Mouse (Mus musculus) embryonic facial prominence, embryonic 14.5 days (tissue): ENCODE measurements around the gene Gm28053. TPM values are rescaled to one million over a fixed set of nuclear protein-coding genes. Genes with fewer than 3 reads are reported as not detected.

ENCODE experiments used
- ATAC-seq: fragments of 200-750 bp; cut with Nextera tagmentation; 2 replicates; pipeline ENCODE4 v1.8.0; 2017; ENCODE audit warnings: low read depth, moderate number of reproducible peaks, moderate TSS enrichment
- DNase-seq: peaks from one replicate; pipeline ENCODE4 v3.0.0-alpha.2; 2015; ENCODE audit warnings: low spot score
- H3K27ac ChIP-seq: fragments of 300-500 bp; sonication (generic); replicated peaks from 2 replicates; pipeline ENCODE4 v1.5.1; 2014; ENCODE audit warnings: low read depth, mild to moderate bottlenecking, low read length, moderate library complexity
- H3K27me3 ChIP-seq: fragments of 300-500 bp; sonication (generic); replicated peaks from 2 replicates; pipeline ENCODE4 v1.6.1; 2014; ENCODE audit warnings: low read length; ENCODE audit not compliant: control insufficient read depth, insufficient read depth
- H3K36me3 ChIP-seq: fragments of 300-500 bp; sonication (generic); 2 replicates; pipeline ENCODE4 v1.6.1; 2014; ENCODE audit warnings: low read length, mixed read lengths; ENCODE audit not compliant: control insufficient read depth, insufficient read depth
- H3K4me1 ChIP-seq: fragments of 300-500 bp; sonication (generic); 2 replicates; pipeline ENCODE4 v1.6.1; 2014; ENCODE audit warnings: antibody characterized with exemption, low read length; ENCODE audit not compliant: control insufficient read depth, insufficient read depth
- H3K4me2 ChIP-seq: fragments of 300-500 bp; sonication (generic); 2 replicates; pipeline ENCODE4 v1.6.1; 2014; ENCODE audit warnings: low read depth, mild to moderate bottlenecking, low read length, moderate library complexity, mixed read lengths
- H3K4me3 ChIP-seq: fragments of 300-500 bp; sonication (generic); 2 replicates; pipeline ENCODE4 v1.5.1; 2014; ENCODE audit warnings: low read depth, mild to moderate bottlenecking, low read length
- H3K9ac ChIP-seq: fragments of 300-500 bp; sonication (generic); 2 replicates; pipeline ENCODE4 v1.6.1; 2014; ENCODE audit warnings: low read depth, mild to moderate bottlenecking, low read length, moderate library complexity, mixed read lengths
- H3K9me3 ChIP-seq: fragments of 300-500 bp; sonication (generic); 2 replicates; pipeline ENCODE4 v1.6.1; 2016; ENCODE audit warnings: low read length; ENCODE audit not compliant: control insufficient read depth
- WGBS: fragments of 180-500 bp; shearing (Covaris S2); extraction: QIAGEN DNeasy Blood & Tissue Kit; methylation state at CpG from one replicate; pipeline ENCODE4 v1.1.7; 2014; 5-methylcytosine and 5-hydroxymethylcytosine counted together
- polyA plus RNA-seq: library from polyadenylated mRNA; unstranded; fragments of >200 nt; fragmentation: Nextera tagmentation; extraction: Ambion mirVana; gene quantifications from 2 replicates; pipeline ENCODE4 v1.2.1, GENCODE M21; 2014

Gene Gm28053
- 3.2 TPM in 1 of 2 replicates, not detected in the other for polyA plus RNA-seq

DNA sequence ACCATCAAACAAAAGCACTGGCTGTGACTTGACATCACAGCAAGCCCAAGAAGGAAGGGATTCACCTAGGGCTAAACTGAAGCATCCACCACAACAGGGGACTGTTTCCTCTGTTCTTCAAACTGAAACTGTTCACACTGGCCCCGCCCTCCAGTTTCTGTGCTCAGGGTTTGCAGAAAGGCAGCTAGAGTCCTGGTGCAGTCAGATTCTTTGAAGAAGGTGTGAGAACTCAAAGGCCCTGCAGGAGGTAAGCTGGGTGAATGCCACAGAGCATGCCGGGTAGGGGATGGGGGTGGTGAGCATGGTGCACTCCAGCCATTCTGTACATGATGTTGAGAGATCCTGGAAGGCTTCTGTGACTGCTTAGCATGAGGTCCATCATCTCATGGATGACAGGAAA, at the start of gene Gm28053, which contains the start of gene Gimap7:
Gm28053 (plus strand) TSS at position 153 of the 400 bp plus-strand sequence.
Gimap7 (plus strand) TSS at position 167 of the 400 bp plus-strand sequence.
- no peak for ATAC-seq
- no peak for DNase-seq
- Histone ChIP-seq H3K4me3 (no peak within 1 kb of the TSS), H3K27ac (no peak within 1 kb of the TSS), H3K27me3 (no peaks in the 10 kb centered on the region), H3K9me3 (no peaks in the 10 kb centered on the region), H3K9ac (no peak within 1 kb of the TSS), H3K4me1 (no peaks in the 10 kb centered on the region), H3K4me2 (no peak within 1 kb of the TSS), H3K36me3 (no peaks in the 10 kb centered on the region)
- 68% methylated on average over 2 of the region's 2 CpGs for WGBS

DNA sequence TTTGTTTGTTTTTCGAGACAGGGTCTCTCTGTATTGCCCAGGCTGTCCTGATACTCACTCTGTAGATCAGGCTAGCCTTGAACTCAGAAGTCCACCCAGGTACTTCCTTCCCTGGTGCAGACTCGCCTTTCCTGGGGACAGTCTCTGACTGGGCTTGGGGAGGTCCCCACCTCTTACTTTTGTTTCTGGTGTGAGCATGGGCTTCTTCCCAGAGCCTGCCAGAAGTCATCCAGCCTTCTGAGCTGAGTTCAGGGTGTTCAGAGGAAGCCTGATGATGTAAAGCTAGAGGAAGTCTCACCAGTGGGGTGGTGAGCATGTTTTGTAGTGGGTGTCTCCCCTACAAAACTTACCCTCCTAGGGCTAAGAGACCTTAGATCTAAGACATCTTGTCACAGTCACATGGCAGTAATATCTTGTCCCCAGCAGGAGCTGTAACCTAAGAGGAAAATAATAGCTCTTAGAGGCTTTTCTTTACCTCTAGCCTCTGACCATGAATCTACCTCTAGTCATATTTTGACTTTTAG, 48.9 kb upstream of the Gm28053 start:
- no peak for DNase-seq
- H3K36me3 ChIP-seq, result no peaks in the 10 kb centered on the region

DNA sequence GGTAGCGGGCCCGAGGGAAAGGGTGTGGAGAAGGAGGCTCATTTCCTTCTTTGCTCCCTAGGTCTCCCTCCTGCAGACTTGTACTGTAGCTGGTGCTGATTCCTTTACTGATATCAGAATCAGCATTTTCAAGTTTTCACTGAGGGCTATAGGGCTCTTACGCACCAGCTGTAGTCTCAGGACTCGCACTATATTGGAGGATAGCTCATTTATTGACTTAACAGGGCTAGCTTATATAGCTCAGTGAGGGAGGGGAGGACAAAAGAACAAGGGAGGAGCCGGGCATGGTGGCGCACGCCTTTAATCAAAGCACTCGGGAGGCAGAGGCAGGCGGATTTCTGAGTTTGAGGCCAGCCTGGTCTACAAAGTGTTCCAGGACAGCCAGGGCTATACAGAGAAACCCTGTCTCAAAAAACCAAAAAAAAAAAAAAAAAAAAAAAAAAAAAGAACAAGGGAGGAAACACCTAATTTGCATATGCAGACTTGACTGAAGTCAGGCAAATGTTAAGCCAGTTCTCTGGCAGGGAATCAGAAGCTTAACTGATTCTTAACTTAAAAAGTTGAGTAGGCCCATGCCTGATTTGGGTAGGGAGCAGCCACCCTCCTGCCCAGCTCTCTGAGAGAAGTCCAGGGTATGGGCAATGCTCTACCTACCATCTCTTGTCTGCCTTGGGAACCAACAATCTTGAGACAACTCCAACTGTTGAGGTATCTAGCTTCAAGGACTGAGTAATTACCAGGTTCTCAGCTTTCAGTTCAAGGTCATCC, 43.9 kb upstream of the Gm28053 start:
- H3K9me3 ChIP-seq, result no peaks in the 10 kb centered on the region
- H3K4me1 ChIP-seq, result 0 out of 2 replicates have a peak, but pooled peaks cover 3% of the 10 kb centered on the region
- 0 out of 2 replicates have a peak, but pooled peaks cover 4% of the 10 kb centered on the region for H3K36me3 ChIP-seq
- DNase-seq (no peak), ATAC-seq (no peak)
- over 99% methylated on average over 9 of the region's 9 CpGs for WGBS
- no peaks in the 10 kb centered on the region for H3K27me3 ChIP-seq
- H3K27ac ChIP-seq, result no peak overlapping the region
- no peak overlapping the region for H3K4me3 ChIP-seq
- no peak overlapping the region for H3K4me2 ChIP-seq
- H3K9ac ChIP-seq, result no peak overlapping the region

More for the DNA sequence above, 48.9 kb upstream of the Gm28053 start:
- WGBS, result 58% methylated on average over 2 of the region's 2 CpGs
- Histone ChIP-seq H3K4me1 (no peaks in the 10 kb centered on the region), H3K4me3 (no peak overlapping the region), H3K27ac (no peak overlapping the region), H3K9me3 (no peaks in the 10 kb centered on the region), H3K27me3 (no peaks in the 10 kb centered on the region), H3K4me2 (no peak overlapping the region), H3K9ac (no peak overlapping the region)
- no peak for ATAC-seq

DNA sequence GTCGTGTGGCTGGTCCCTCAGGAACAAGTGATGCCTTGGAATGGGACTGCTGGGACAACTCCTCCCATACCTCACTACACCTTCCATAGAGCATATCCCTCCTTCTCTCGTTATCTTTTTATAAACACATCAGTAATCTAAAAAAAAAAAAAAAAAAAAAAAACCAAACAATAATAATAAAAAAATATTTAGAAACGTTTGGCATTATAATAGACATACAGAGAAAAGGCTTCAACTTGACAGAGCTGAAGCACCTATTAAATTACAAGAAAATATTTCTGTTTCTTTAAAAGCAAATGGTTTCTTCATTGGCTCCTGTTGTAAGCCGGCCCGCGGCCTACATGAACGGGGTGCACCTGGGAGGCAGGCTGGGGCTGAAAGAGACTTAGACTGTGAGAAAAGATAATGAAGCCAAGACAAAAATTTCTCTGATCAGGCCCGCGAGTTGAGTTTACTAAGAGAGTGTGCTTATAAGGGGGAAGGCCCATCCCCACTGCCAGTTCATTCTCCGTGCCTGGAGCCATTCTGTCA, 42.9 kb upstream of the Gm28053 start:
- no peak overlapping the region; the same call in 1 of the 2 replicates for H3K27ac ChIP-seq
- no peaks in the 10 kb centered on the region for H3K9me3 ChIP-seq
- peak overlapping the region; percentile 45 for H3K4me2 ChIP-seq
- DNase-seq (no peak), ATAC-seq (no peak)
- 0 out of 2 replicates have a peak, but pooled peaks cover 4% of the 10 kb centered on the region for H3K36me3 ChIP-seq
- H3K9ac ChIP-seq, result peak overlapping the region; percentile 37; the same call in 1 of the 2 replicates
- 33% methylated on average over 10 of the region's 10 CpGs for WGBS
- peak overlapping the region; percentile 30 for H3K4me3 ChIP-seq
- 0 out of 2 replicates have a peak, but pooled peaks cover 3% of the 10 kb centered on the region for H3K4me1 ChIP-seq
- no peaks in the 10 kb centered on the region for H3K27me3 ChIP-seq

DNA sequence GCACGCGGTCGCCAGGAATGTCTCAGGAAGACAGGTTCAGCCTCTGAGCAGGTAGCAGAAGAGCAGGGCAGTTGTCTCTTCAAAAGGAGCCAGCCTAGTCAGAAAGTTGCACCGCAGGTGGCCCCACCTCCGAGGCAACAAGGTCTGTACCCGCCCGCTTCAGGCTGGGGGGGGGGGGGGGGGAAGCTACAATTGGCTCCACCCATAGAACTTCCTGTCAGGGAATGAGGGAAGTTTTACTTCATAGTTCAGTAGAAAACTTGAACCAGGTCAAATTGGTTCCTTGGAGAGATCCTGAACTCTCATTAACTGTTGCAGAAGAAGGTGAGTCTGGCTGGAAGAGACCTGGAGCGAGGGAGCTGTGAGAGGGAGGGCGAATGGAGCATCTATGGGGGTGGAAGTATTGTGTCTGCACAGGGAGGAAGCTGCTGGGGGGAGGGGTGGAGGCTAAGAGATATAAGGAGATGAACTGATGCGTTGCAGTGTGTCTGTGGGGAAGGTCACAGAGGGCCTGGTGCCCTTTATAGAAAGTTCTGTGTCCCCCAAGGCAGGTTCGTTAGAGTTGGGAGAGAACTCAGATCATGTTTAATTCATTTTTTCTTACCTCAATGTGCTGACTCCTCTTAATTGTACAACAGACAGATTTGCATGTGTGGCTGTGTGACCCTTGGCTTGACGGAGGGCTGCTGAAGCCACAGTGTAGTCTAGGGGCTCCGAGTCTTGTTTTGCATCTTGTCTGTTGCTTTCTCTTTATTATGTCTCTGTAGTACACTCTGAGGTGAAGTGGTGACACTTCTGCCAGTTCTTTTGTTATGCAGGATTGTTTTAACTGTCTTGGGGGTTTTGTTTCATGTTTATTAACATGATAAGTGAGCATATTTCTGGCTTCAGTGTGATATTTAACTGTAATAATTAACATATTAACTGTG, 42.2 kb upstream of the Gm28053 start, which contains the start of gene Gimap9:
Gimap9 (plus strand) TSS at position 199 of the 929 bp plus-strand sequence.
- H3K36me3 ChIP-seq, result 0 out of 2 replicates have a peak, but pooled peaks cover 4% of the 10 kb centered on the region
- DNase-seq (peak; percentile 55), ATAC-seq (no peak; the same call in 1 of the 2 replicates)
- H3K4me1 ChIP-seq, result 0 out of 2 replicates have a peak, but pooled peaks cover 3% of the 10 kb centered on the region
- H3K4me3 ChIP-seq, result peak within 1 kb of the TSS; percentile 30
- no peaks in the 10 kb centered on the region for H3K9me3 ChIP-seq
- peak within 1 kb of the TSS; percentile 45 for H3K4me2 ChIP-seq
- H3K27me3 ChIP-seq, result no peaks in the 10 kb centered on the region
- no peak within 1 kb of the TSS; the same call in 1 of the 2 replicates for H3K27ac ChIP-seq
- H3K9ac ChIP-seq, result peak within 1 kb of the TSS; percentile 37
- WGBS, result 24% methylated on average over 13 of the region's 13 CpGs

DNA sequence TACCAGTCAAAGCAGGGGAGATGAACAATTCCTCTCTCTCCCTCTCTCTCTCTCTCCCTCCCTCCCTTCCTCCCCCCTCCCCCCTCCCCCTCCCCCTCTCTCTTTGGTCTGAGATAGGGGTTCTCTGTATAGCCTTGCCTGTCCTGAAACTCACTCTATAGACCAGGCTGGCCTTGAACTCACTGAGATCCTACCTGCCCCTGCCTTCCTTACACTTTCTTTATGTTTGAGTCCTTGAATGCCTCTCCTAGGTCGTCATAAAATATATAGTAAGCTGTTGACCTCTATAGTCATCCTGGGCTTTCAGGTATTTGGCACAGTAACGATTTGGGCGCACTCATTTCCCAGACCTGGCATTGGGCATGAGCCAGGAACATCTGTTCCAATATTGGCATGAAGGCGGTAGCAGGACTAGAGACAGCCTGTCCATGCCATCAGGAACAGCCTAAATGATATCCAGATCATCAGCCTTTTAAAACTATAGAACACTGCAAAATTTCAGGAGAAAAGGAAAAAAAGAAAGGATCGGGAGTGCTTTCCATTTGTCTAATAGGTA, 41.5 kb upstream of the Gm28053 start:
- 0 out of 2 replicates have a peak, but pooled peaks cover 4% of the 10 kb centered on the region for H3K36me3 ChIP-seq
- H3K27ac ChIP-seq, result no peak overlapping the region
- no peak for DNase-seq
- no peaks in the 10 kb centered on the region for H3K27me3 ChIP-seq
- 81% methylated on average over 5 of the region's 5 CpGs for WGBS
- H3K9me3 ChIP-seq, result no peaks in the 10 kb centered on the region
- no peak overlapping the region for H3K4me3 ChIP-seq
- no peak for ATAC-seq
- H3K9ac ChIP-seq, result no peak overlapping the region
- 0 out of 2 replicates have a peak, but pooled peaks cover 3% of the 10 kb centered on the region for H3K4me1 ChIP-seq
- peak overlapping the region; percentile 45 for H3K4me2 ChIP-seq

DNA sequence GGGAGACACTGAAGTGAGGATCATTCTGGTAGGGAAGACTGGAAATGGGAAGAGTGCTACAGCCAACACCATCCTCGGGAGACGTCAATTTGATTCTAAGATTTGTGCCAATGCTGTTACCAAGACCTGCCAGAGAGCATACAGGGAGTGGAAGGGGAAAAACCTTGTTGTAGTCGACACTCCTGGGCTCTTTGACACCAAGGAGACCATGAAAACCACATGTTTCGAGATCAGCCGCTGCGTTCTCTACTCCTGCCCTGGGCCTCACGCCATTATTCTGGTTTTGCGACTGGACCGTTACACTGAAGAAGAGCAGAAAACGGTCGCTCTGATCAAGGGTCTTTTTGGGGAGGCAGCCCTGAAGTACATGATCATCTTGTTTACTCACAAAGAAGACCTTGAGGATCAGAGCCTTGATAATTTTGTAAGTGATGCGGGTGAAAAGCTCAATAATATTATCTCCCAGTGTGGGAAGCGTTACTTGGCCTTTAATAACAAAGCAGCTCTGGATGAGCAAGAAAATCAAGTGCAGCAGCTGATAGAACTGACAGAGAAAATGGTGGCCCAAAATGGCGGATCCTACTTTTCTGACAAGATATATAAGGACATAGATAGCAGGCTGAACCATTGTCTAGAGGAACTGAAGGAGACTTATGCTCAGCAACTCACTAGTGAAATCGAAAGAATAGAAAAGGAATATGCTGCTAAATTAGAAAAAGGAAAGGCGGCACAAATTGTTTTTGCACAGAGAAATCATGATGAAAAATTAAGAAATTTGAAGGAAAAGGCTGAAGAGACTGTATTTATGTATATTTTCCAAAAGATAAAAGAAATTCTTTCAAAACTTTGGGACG, 40.7 kb upstream of the Gm28053 start:
- DNase-seq (no peak), ATAC-seq (no peak)
- Histone ChIP-seq H3K36me3 (0 out of 2 replicates have a peak, but pooled peaks cover 4% of the 10 kb centered on the region), H3K4me2 (no peak overlapping the region), H3K9ac (no peak overlapping the region), H3K4me1 (0 out of 2 replicates have a peak, but pooled peaks cover 3% of the 10 kb centered on the region), H3K27me3 (no peaks in the 10 kb centered on the region), H3K9me3 (no peaks in the 10 kb centered on the region), H3K27ac (no peak overlapping the region), H3K4me3 (no peak overlapping the region)
- WGBS, result 91% methylated on average over 17 of the region's 17 CpGs
